Mouse (Mus musculus) CD4-positive naive resting alpha-beta T cell, adult 57 days (primary cell): ENCODE results near the gene Olfr70. TPM values are rescaled to one million over a fixed set of nuclear protein-coding genes. Genes with fewer than 3 reads are reported as not detected.

Source experiments
- total RNA-seq: library from RNA; stranded (reverse); gene quantifications from one replicate; pipeline ENCODE4 v1.2.4, GENCODE M21; 2023

Olfr70 gene
- not detected for total RNA-seq

GRCm38 (mm10) chr4:43700707-43701106 lies at the start of gene Olfr70:
Gene Olfr70, minus strand, starts transcription at chr4:43700807.

DNA sequence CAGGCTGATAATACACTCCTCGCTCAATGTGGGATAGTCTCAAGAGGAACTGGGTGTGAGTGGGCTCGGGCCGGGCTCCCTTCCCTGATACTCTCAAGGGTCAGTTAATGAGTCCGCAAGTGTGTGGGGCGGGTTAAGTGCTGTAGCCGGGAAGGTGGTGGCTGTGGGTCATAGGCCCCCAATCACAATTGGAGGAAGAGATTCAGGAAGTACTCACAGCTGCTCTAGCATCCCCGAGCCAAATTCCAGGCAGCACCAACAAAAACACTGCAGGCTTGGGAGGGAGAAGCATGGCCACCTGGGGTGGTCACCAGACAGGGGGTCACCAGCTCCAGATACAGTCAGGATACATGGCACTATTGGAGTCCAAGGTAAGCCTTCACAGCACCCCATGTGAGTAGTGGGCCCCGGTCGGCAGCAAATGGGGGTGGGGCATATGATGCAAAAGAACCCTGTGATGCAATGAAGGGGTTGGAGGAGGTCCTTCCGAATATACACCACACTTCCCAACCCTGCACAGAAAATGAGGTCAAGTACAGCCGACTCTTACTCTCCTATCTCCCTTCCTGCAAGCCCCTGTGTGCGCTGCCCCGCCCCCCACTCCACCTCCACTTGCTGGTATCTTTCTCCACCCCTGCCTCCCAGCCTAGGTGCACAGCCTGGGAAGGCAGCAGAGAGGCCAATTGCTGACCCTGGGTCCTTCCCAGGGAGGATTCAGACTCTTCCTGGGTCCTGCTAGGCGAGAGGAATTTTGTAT lies 29.4 kb upstream of the Olfr70 start, which contains the start of gene Spaar:
Gene Spaar, plus strand, starts transcription at position 241 of the 757 bp plus-strand sequence.

GRCm38 (mm10) chr4:43726995-43727394 lies 26.4 kb upstream of the Olfr70 start, which contains the start of gene Hrct1:
Gene Hrct1, plus strand, starts transcription at chr4:43727188.

GRCm38 (mm10) chr4:43709869-43710268 lies 9.3 kb upstream of the Olfr70 start, which contains the start of gene Olfr71:
Gene Olfr71, minus strand, starts transcription at chr4:43710255.

GRCm38 (mm10) chr4:43668782-43669427 lies 31.7 kb downstream of the Olfr70 start, which contains the start of the genes Tmem8b and Fam221b:
Gene Tmem8b, plus strand, starts transcription at chr4:43668971.
Gene Fam221b, minus strand, starts transcription at chr4:43669145.

GRCm38 (mm10) chr4:43656339-43657109 lies 44.1 kb downstream of the Olfr70 start, which contains the start of gene Hint2:
Gene Hint2, minus strand, starts transcription at chr4:43656466.

DNA sequence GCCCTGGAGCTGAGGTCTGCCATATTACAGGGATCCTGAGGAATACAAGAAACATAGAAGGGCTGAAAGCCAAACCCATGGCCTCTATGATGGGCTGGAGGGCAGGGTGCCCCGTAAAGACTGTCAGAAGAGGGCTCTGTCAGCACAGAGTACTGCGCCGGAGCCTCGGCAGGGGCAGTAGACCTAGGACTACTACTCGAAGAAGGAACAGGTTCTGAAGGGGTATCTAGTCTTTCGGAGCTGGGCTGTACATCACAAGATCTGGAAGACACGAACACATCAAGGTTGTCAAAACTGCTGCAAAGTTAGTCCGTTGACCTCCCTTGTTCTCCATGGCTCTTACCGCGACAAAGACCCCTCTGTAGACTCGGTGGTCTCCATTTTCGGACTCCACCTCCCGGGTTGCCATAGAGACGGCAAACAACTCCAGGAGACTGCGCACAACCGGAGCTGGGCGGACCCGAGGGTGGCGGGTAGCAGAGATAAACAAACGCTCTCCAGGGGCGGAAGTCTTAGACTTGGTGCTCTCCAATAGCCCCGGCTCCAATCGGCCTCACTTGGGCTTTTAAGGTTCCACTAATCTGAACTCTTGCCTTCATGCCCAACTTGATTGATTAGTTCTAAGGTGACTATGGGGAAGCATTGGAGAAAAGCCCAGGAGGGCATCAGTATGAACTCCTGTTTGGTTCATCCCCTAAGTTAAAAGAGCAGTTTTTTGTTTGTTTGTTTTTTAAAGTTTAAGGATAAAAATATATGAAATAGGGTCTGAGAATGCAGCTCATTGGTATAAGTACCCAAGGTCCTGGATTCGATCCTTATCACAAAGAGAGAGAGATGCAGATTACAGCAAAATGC lies 47.2 kb downstream of the Olfr70 start, which contains the start of gene Spag8:
Gene Spag8, minus strand, starts transcription at position 434 of the 855 bp plus-strand sequence.

Other genes with a start within 250 kb of the Olfr70 start
- 32.7 TPM for gene Cd72, start 246.2 kb downstream of the Olfr70 start, total RNA-seq
- 77.8 TPM for gene Sit1, start 217.1 kb downstream of the Olfr70 start, total RNA-seq
- 35.4 TPM for gene Ccdc107, start 207.9 kb downstream of the Olfr70 start, total RNA-seq
- 3.8 TPM for gene Arhgef39, start 201.1 kb downstream of the Olfr70 start, total RNA-seq
- not detected for gene Car9, start 193.8 kb downstream of the Olfr70 start, total RNA-seq
- 1.3 TPM for gene Tpm2, start 177.0 kb downstream of the Olfr70 start, total RNA-seq
- gene Creb3, start 138.5 kb downstream of the Olfr70 start, total RNA-seq, result 72.7 TPM
- gene Tln1, start 138.1 kb downstream of the Olfr70 start, total RNA-seq, result 291 TPM
- gene Rgp1, start 122.1 kb downstream of the Olfr70 start, total RNA-seq, result 56.6 TPM
- 37.6 TPM for gene Gba2, start 121.9 kb downstream of the Olfr70 start, total RNA-seq
- not detected for gene Msmp, start 116.3 kb downstream of the Olfr70 start, total RNA-seq
- gene Npr2, start 68.9 kb downstream of the Olfr70 start, total RNA-seq, result not detected
- gene Spag8, start 47.2 kb downstream of the Olfr70 start, total RNA-seq, result not detected
- gene Hint2, start 44.3 kb downstream of the Olfr70 start, total RNA-seq, result 19.1 TPM
- gene Tmem8b, start 31.8 kb downstream of the Olfr70 start, total RNA-seq, result 4.1 TPM
- gene Fam221b, start 31.7 kb downstream of the Olfr70 start, total RNA-seq, result not detected
- gene Olfr71, start 9.4 kb upstream of the Olfr70 start, total RNA-seq, result not detected
- gene Hrct1, start 26.4 kb upstream of the Olfr70 start, total RNA-seq, result not detected
- not detected for gene Spaar, start 29.2 kb upstream of the Olfr70 start, total RNA-seq
- not detected for gene Olfr159, start 70.2 kb upstream of the Olfr70 start, total RNA-seq
- gene Olfr156, start 123.1 kb upstream of the Olfr70 start, total RNA-seq, result not detected
- gene Olfr157, start 139.4 kb upstream of the Olfr70 start, total RNA-seq, result not detected
- not detected for gene Olfr155, start 150.8 kb upstream of the Olfr70 start, total RNA-seq
- gene Reck, start 174.7 kb upstream of the Olfr70 start, total RNA-seq, result 2.3 TPM